Mouse (Mus musculus) adrenal gland, postnatal 36 days (tissue): Measurements from ENCODE around the gene Adam11. TPM values are rescaled to one million over a fixed set of nuclear protein-coding genes. Genes with fewer than 3 reads are reported as not detected.

Source experiments
- DNase-seq, 2 experiments: peaks; one replicate each; pipeline ENCODE4 v3.0.0; 2021; ENCODE audit warnings: mixed read lengths in 1 of 2
- total RNA-seq, 2 experiments: library from RNA; stranded (reverse); gene quantifications; 2 replicates each; pipeline ENCODE4 v1.2.3; 2021

Adam11 gene
- total RNA-seq, 2 experiments from 2014 or later = 2.7 to 3.4 TPM

- DNase-seq = no peak
Measured at GRCm38 (mm10) chr11:102753591-102754324, 7.5 kb upstream of the Adam11 start.

GRCm38 (mm10) chr11:102754416-102754815, 6.8 kb upstream of the Adam11 start:
- DNase-seq = no peak

GRCm38 (mm10) chr11:102755391-102755790, 5.8 kb upstream of the Adam11 start:
- no peak for DNase-seq

- DNase-seq = no peak
Measured at GRCm38 (mm10) chr11:102758977-102759376, 2.3 kb upstream of the Adam11 start.

- no peak for DNase-seq
Measured at GRCm38 (mm10) chr11:102760805-102761308, 382 bp upstream of the Adam11 start.

- no peak for DNase-seq
Measured at GRCm38 (mm10) chr11:102762248-102762647, 1.0 kb downstream of the Adam11 start.

GRCm38 (mm10) chr11:102763009-102763767, 1.9 kb downstream of the Adam11 start:
- DNase-seq = no peak

GRCm38 (mm10) chr11:102765416-102765815, 4.2 kb downstream of the Adam11 start:
- DNase-seq = no peak

GRCm38 (mm10) chr11:102767055-102767670, 5.9 kb downstream of the Adam11 start:
- no peak for DNase-seq

- DNase-seq = no peak
Measured at GRCm38 (mm10) chr11:102769141-102769540, 7.9 kb downstream of the Adam11 start.

GRCm38 (mm10) chr11:102769993-102770661, 8.9 kb downstream of the Adam11 start:
- no peak for DNase-seq

- no peak for DNase-seq
Measured at GRCm38 (mm10) chr11:102770662-102771435, 9.6 kb downstream of the Adam11 start.

GRCm38 (mm10) chr11:102771916-102772714, 10.9 kb downstream of the Adam11 start:
- DNase-seq = no peak

GRCm38 (mm10) chr11:102772771-102773700, 11.8 kb downstream of the Adam11 start:
- DNase-seq = no peak

GRCm38 (mm10) chr11:102773713-102774611, 12.7 kb downstream of the Adam11 start:
- peak; percentile 87 to 89 for DNase-seq

- peak; percentile 88 to 93 for DNase-seq
Measured at GRCm38 (mm10) chr11:102774621-102775141, 13.4 kb downstream of the Adam11 start.

GRCm38 (mm10) chr11:102777598-102777997, 16.4 kb downstream of the Adam11 start:
- DNase-seq = peak; percentile 87 to 91

GRCm38 (mm10) chr11:102778165-102778564, 16.9 kb downstream of the Adam11 start:
- DNase-seq = no peak
